Mouse (Mus musculus) heart, embryonic 12.5 days (tissue): ENCODE data around the gene Atpaf1. TPM values are rescaled to one million over a fixed set of nuclear protein-coding genes. Genes with fewer than 3 reads are reported as not detected.

ENCODE experiments used
- ATAC-seq: fragments of 200-750 bp; cut with Nextera tagmentation; 2 replicates; pipeline ENCODE4 v1.8.0; 2017; ENCODE audit warnings: moderate TSS enrichment, moderate library complexity; ENCODE audit not compliant: insufficient number of reproducible peaks, low FRiP score
- H3K27ac ChIP-seq: fragments of 300-500 bp; sonication (generic); 2 replicates; pipeline ENCODE4 v1.5.1; 2016; ENCODE audit warnings: mild to moderate bottlenecking, moderate library complexity; ENCODE audit not compliant: poor library complexity, severe bottlenecking
- H3K27me3 ChIP-seq: fragments of 300-500 bp; sonication (generic); replicated peaks from 2 replicates; pipeline ENCODE4 v1.6.1; 2016; ENCODE audit warnings: mild to moderate bottlenecking, moderate library complexity
- H3K36me3 ChIP-seq: fragments of 300-500 bp; sonication (generic); 2 replicates; pipeline ENCODE4 v1.6.1; 2016; ENCODE audit warnings: mild to moderate bottlenecking, moderate library complexity
- H3K4me1 ChIP-seq: fragments of 300-500 bp; sonication (generic); replicated peaks from 2 replicates; pipeline ENCODE4 v1.6.1; 2016; ENCODE audit warnings: mild to moderate bottlenecking
- H3K4me2 ChIP-seq: fragments of 300-500 bp; sonication (generic); 2 replicates; pipeline ENCODE4 v1.6.1; 2016; ENCODE audit warnings: mild to moderate bottlenecking, moderate library complexity
- H3K4me3 ChIP-seq: fragments of 300-500 bp; sonication (generic); 2 replicates; pipeline ENCODE4 v1.5.1; 2016; ENCODE audit warnings: mild to moderate bottlenecking
- H3K9ac ChIP-seq: fragments of 300-500 bp; sonication (generic); 2 replicates; pipeline ENCODE4 v1.6.1; 2016; ENCODE audit warnings: mild to moderate bottlenecking, moderate library complexity
- H3K9me3 ChIP-seq: fragments of 300-500 bp; sonication (generic); replicated peaks from 2 replicates; pipeline ENCODE4 v1.6.1; 2016; ENCODE audit warnings: mild to moderate bottlenecking, moderate library complexity
- WGBS: fragments of 180-500 bp; shearing (Covaris S2); methylation state at CpG from one replicate; pipeline ENCODE4 v1.1.7; 2016; 5-methylcytosine and 5-hydroxymethylcytosine counted together
- polyA plus RNA-seq: library from polyadenylated mRNA; unstranded; fragments of >200 nt; fragmentation: Nextera tagmentation; extraction: Ambion mirVana; gene quantifications from 2 replicates; pipeline ENCODE4 v1.2.1, GENCODE M21; 2016

Atpaf1 gene
- polyA plus RNA-seq, 1 experiment from 2014 or later, result 73.5 TPM

- H3K4me1 ChIP-seq, result peaks cover 31% of the 10 kb centered on the region
- 51% methylated on average over 5 of the region's 5 CpGs for WGBS
- H3K4me2 ChIP-seq, result no peak overlapping the region
- ATAC-seq, result no peak
- H3K9me3 ChIP-seq, result no peaks in the 10 kb centered on the region
- H3K27ac ChIP-seq, result no peak overlapping the region
- H3K36me3 ChIP-seq, result peaks cover 43% of the 10 kb centered on the region
- H3K4me3 ChIP-seq, result no peak overlapping the region
- H3K27me3 ChIP-seq, result no peaks in the 10 kb centered on the region
- H3K9ac ChIP-seq, result no peak overlapping the region
These were observed 45.9 kb downstream of the Atpaf1 start for GRCm38 (mm10) chr4:115830491-115830890.

DNA sequence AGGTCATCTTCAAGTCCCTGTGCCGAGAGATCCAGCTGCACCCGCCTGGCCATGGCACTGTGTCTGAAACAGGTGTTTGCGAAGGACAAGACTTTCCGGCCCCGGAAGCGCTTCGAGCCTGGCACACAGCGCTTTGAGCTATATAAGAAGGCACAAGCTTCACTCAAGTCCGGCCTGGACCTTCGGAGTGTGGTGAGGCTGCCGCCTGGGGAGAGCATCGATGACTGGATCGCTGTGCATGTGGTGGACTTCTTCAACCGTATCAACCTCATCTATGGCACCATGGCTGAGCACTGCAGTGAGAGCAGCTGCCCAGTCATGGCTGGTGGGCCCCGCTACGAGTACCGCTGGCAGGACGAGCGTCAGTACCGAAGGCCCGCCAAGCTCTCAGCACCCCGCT lies 46.6 kb downstream of the Atpaf1 start:
- no peak overlapping the region for H3K4me2 ChIP-seq
- H3K36me3 ChIP-seq, result peaks cover 46% of the 10 kb centered on the region
- WGBS, result 89% methylated on average over 22 of the region's 22 CpGs
- H3K27me3 ChIP-seq, result no peaks in the 10 kb centered on the region
- no peak overlapping the region for H3K4me3 ChIP-seq
- H3K4me1 ChIP-seq, result peaks cover 30% of the 10 kb centered on the region
- no peaks in the 10 kb centered on the region for H3K9me3 ChIP-seq
- ATAC-seq, result no peak
- H3K27ac ChIP-seq, result no peak overlapping the region
- no peak overlapping the region for H3K9ac ChIP-seq

DNA sequence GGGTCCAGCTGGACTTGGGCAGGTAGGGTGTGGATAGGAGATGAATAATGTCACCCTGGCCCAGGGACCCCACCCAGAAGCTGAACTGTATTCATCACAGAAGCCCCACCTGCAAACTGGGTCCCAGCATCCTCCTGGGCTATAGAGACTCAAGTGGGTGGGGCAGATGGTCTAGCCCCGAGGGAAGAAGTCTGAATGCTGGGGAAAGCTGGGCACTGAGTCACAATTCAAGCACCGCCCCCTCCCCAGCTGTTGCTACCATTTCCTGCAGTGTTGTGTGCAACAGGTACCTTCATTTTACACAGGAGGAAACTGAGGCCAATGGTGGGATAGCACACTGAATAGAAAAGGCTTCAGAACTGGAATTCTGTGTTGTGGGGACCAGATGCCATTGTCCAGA lies 47.4 kb downstream of the Atpaf1 start:
- Histone ChIP-seq H3K9ac (no peak overlapping the region), H3K9me3 (no peaks in the 10 kb centered on the region), H3K27me3 (no peaks in the 10 kb centered on the region), H3K36me3 (peaks cover 46% of the 10 kb centered on the region), H3K4me3 (no peak overlapping the region), H3K27ac (no peak overlapping the region), H3K4me2 (no peak overlapping the region), H3K4me1 (peaks cover 29% of the 10 kb centered on the region)
- WGBS, result 43% methylated on average over 2 of the region's 2 CpGs
- no peak for ATAC-seq

DNA sequence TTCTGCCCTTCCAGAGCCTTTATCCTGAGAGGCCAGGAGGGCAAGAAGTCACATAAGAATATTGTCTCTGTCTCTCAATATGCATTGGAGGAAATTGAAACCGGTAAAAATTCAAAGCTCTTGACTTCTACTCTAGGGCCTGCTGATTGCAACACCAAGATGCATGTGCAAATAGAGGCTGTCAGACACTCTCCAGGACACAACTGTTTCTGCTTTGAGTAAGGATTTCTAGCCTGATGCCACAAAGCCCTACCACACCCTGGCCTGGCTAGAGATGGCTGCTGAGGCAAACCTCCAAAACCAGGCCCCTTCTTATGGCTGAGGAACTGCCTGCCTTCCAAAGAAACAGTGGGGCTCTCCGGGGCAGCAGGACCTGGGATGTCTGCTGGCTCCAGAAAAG lies 51.0 kb downstream of the Atpaf1 start:
- H3K4me1 ChIP-seq, result peaks cover 10% of the 10 kb centered on the region; the same call in 1 of the 2 replicates
- 63% methylated on average over 2 of the region's 2 CpGs for WGBS
- no peak overlapping the region for H3K4me3 ChIP-seq
- no peaks in the 10 kb centered on the region for H3K27me3 ChIP-seq
- no peaks in the 10 kb centered on the region for H3K9me3 ChIP-seq
- 0 out of 2 replicates have a peak overlapping the region, but pooled peaks have one; percentile 0 for H3K9ac ChIP-seq
- H3K4me2 ChIP-seq, result no peak overlapping the region
- peaks cover 46% of the 10 kb centered on the region for H3K36me3 ChIP-seq
- ATAC-seq, result no peak
- H3K27ac ChIP-seq, result no peak overlapping the region

DNA sequence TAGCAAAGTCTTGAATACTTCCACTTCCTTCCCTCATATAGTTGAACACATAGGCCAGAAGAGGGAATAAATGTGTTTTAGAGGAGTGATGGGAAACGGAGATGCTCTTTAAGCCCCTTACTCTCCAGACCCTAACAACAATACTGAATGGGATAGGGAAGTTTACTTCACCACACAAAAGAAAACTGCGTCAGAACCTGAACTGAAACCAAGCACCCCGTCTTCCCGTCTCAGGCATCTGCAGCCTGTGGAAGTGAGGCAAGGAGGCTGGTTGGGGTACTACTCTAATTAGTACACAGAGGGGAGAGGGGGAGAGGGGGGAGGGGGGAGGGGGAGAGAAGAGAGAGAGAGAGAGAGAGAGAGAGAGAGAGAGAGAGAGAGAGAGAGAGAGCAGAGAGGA lies 53.6 kb downstream of the Atpaf1 start:
- Histone ChIP-seq H3K4me3 (peak overlapping the region; percentile 65), H3K36me3 (peaks cover 24% of the 10 kb centered on the region), H3K4me2 (peak overlapping the region; percentile 75), H3K27me3 (no peaks in the 10 kb centered on the region), H3K9me3 (no peaks in the 10 kb centered on the region), H3K4me1 (peaks cover 7% of the 10 kb centered on the region; the same call in 1 of the 2 replicates), H3K9ac (no peak overlapping the region), H3K27ac (no peak overlapping the region)
- 81% methylated on average over 4 of the region's 4 CpGs for WGBS
- ATAC-seq, result no peak

- peak within 1 kb of the TSS; percentile 65 for H3K4me3 ChIP-seq
- H3K9me3 ChIP-seq, result no peaks in the 10 kb centered on the region
- peak within 1 kb of the TSS; percentile 71 for H3K9ac ChIP-seq
- no peaks in the 10 kb centered on the region for H3K27me3 ChIP-seq
- 0 out of 2 replicates have a peak within 1 kb of the TSS, but pooled peaks have one; percentile 14 for H3K27ac ChIP-seq
- peaks cover 7% of the 10 kb centered on the region; the same call in 1 of the 2 replicates for H3K4me1 ChIP-seq
- peak within 1 kb of the TSS; percentile 75 for H3K4me2 ChIP-seq
- 2% methylated on average over 51 of the region's 51 CpGs for WGBS
- peaks cover 18% of the 10 kb centered on the region for H3K36me3 ChIP-seq
- peak; percentile 98 for ATAC-seq
These were observed 54.4 kb downstream of the Atpaf1 start, which contains the start of gene Mknk1 for GRCm38 (mm10) chr4:115838696-115839641. Gene Mknk1, plus strand, starts transcription at chr4:115839198.

DNA sequence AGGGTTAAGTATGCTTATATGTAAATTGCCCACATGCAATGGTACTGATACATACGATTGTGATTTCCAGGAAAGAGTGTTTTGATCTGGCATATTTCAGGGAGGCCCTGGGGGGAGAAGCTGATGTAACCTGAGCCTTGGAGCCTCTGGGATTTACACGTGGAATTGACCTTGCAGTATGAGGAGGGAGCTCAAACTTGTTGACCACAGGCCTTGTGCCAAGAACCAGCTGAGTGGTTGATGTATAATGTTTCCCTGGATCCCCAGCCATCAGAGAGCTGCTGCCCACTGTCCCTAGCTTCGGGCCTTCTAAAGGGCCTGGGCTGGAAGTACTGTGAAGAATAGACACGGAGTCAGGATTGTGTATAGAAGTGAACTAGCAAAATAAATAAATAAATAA lies 55.3 kb downstream of the Atpaf1 start:
- peaks cover 9% of the 10 kb centered on the region for H3K36me3 ChIP-seq
- H3K9ac ChIP-seq, result no peak overlapping the region
- peak overlapping the region; percentile 65 for H3K4me3 ChIP-seq
- H3K4me1 ChIP-seq, result peaks cover 7% of the 10 kb centered on the region; the same call in 1 of the 2 replicates
- H3K27me3 ChIP-seq, result no peaks in the 10 kb centered on the region
- ATAC-seq, result no peak
- peak overlapping the region; percentile 75 for H3K4me2 ChIP-seq
- WGBS, result 57% methylated on average over 4 of the region's 4 CpGs
- no peaks in the 10 kb centered on the region for H3K9me3 ChIP-seq
- H3K27ac ChIP-seq, result no peak overlapping the region

DNA sequence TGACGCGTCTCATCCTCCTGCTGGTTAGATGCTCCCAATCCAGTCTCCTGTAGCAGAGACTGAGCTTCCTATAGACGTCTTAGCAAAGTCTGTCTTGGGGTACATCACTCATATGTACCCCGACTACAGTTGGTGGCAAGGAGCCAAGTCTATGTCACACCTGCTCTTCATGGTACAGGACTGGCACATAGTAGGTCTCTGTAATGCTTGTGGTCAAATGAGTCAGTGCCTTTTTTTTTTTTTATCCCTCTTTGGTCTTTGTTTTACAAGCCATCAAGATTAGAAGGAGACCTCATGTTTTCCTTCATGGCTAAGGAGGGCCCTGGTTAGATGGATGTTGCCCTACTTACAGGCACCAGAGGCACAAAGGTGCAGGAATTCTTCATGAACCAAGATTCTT lies 56.2 kb downstream of the Atpaf1 start:
- Histone ChIP-seq H3K9me3 (no peaks in the 10 kb centered on the region), H3K4me2 (no peak overlapping the region), H3K9ac (no peak overlapping the region), H3K4me1 (peaks cover 7% of the 10 kb centered on the region; the same call in 1 of the 2 replicates), H3K4me3 (no peak overlapping the region), H3K36me3 (no peaks in the 10 kb centered on the region), H3K27ac (no peak overlapping the region), H3K27me3 (no peaks in the 10 kb centered on the region)
- 88% methylated on average over 4 of the region's 4 CpGs for WGBS
- no peak for ATAC-seq

DNA sequence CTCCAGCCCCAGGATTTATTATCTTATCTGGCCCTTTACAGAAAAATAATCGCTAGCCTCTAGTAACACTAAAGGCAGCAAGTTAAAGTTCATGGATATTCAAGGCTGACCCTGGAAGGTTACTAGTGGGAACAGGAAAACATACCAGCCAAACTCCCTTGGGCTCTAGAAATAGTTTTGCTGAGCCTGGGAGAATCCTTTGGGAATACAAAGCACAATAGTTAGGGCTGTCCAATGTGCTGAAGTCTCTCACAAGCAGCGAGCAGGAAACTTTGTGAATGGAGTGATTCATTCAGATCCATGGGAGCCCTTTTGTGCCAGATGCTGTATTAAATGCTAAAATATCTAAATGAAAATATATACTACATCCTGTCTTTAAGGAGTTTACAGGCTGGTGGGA lies 62.0 kb downstream of the Atpaf1 start:
- H3K9ac ChIP-seq, result no peak overlapping the region
- no peak for ATAC-seq
- no peak overlapping the region for H3K4me2 ChIP-seq
- H3K9me3 ChIP-seq, result no peaks in the 10 kb centered on the region
- H3K27ac ChIP-seq, result no peak overlapping the region
- peaks cover 35% of the 10 kb centered on the region for H3K4me1 ChIP-seq
- peaks cover 2% of the 10 kb centered on the region; the same call in 1 of the 2 replicates for H3K36me3 ChIP-seq
- H3K27me3 ChIP-seq, result no peaks in the 10 kb centered on the region
- no peak overlapping the region for H3K4me3 ChIP-seq
- WGBS, result 31% methylated on average over 2 of the region's 2 CpGs

DNA sequence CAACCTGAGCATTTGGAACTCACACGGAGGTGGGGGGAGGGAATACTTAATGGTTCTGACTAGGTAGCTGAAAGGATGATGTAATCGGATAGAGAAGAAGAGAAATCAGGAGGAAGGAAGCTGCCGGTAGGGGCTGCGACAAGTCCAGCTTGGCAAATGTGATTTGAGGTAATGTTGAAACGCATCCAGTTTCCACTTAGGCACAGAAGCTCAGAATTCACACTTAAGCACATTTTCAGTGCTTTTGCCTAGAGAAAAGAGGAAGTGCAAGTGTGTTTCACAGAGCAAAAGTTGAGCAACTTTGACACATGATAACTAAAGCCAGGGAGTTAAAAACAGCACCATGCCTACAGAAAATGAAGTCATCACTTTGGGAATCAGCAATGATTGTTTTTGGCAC lies 62.8 kb downstream of the Atpaf1 start:
- no peaks in the 10 kb centered on the region for H3K27me3 ChIP-seq
- 39% methylated on average over 5 of the region's 5 CpGs for whole genome bisulfite sequencing
- H3K4me2 ChIP-seq, result no peak overlapping the region
- ATAC-seq, result no peak
- H3K9ac ChIP-seq, result no peak overlapping the region
- no peaks in the 10 kb centered on the region for H3K9me3 ChIP-seq
- H3K4me3 ChIP-seq, result no peak overlapping the region
- 0 out of 2 replicates have a peak overlapping the region, but pooled peaks have one; percentile 13 for H3K27ac ChIP-seq
- peaks cover 37% of the 10 kb centered on the region for H3K4me1 ChIP-seq
- peaks cover 2% of the 10 kb centered on the region; the same call in 1 of the 2 replicates for H3K36me3 ChIP-seq

DNA sequence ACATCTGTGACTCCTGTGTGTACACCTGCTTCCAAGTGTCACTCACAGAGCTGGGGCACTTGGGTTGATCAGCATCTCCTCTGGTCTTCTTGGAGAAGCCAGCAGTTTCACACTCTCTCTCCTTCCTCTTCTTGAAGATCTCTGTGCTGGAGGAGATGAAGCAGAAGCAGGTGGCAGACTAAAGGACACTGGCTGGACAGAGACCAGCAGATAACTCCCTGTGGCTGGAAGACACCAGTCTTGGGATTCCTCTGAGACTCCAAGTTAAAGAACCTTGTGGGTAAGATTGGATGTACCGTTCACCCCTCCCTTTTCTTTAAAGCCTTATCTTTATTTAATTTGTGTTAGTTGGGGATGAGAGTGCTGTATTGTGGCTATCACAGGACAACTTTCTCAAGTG lies 63.5 kb downstream of the Atpaf1 start:
- H3K27ac ChIP-seq, result 0 out of 2 replicates have a peak overlapping the region, but pooled peaks have one; percentile 13
- ATAC-seq, result no peak

More for the DNA sequence above, 63.5 kb downstream of the Atpaf1 start:
- Histone ChIP-seq H3K27me3 (no peaks in the 10 kb centered on the region), H3K4me3 (no peak overlapping the region), H3K9ac (no peak overlapping the region), H3K4me1 (peaks cover 37% of the 10 kb centered on the region), H3K4me2 (no peak overlapping the region), H3K36me3 (peaks cover 2% of the 10 kb centered on the region; the same call in 1 of the 2 replicates), H3K9me3 (no peaks in the 10 kb centered on the region)
- WGBS, result 79% methylated on average over 1 of the region's 1 CpGs
